Mouse (Mus musculus): ENCODE results near the gene Fank1. TPM values are rescaled to one million over a fixed set of nuclear protein-coding genes. Genes with fewer than 3 reads are reported as not detected.

Gene Fank1
- polyA plus RNA-seq (2012; rRNA removed) (0.04 and 0.05 TPM in 2 replicates), polyA plus RNA-seq (2014; fragmentation: Nextera tagmentation; extraction: Ambion mirVana) (0.11 TPM in 1 of 2 replicates, not detected in the other)

DNA sequence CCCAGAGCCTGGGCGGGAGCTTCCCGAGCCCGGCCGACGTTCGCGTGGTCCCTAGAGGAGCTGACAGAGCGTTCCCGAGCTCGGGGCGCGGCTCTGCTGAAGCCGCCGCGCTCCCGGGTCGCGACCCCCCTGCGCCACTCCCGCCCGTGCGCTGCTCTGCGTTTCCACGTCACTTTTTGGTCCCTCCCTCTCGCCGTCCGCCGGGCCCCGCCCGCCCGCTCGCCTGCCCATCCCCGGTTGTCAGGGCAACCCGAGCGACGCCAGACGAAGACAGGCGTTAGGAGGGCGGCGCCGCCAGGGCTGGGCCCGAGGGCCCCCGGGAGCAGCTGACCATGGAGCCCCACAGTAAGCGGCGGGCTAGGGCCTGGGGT is at the start of gene Fank1:
Gene Fank1 (plus strand): TSS at position 236 of the 371 bp plus-strand sequence.
- DNase-seq (ENCODE audit: low read depth in 3 of 3, low spot score in 3 of 3), result peak; percentile 82 to 83 (median 82)
- peak within 1 kb of the TSS; percentile 78 to 82 for H3K4me3 ChIP-seq (ENCODE audit: insufficient read depth in 1 of 2, low read depth in 2 of 2, low read length in 2 of 2)
- H3K9ac ChIP-seq (replicated peaks), result peak within 1 kb of the TSS; percentile 72
- TF ChIP-seq CTCF (IDR thresholded peaks at IDR 0.05; ENCODE audit: low read depth) (no peak), EP300 (IDR thresholded peaks at IDR 0.05; ENCODE audit: low read depth) (no peak)
- H3K27ac ChIP-seq, result no peak within 1 kb of the TSS
- H3K4me2 ChIP-seq (ENCODE audit: low read depth), result peak within 1 kb of the TSS; percentile 84
- no peaks in the 10 kb centered on the region for H3K9me3 ChIP-seq (ENCODE audit: control insufficient read depth, low read length)
- under 1% methylated on average over 45 of the region's 45 CpGs for WGBS (ENCODE audit: insufficient replicate concordance)
- H3K27me3 ChIP-seq (ENCODE audit: control insufficient read depth, insufficient read depth, low read length), result no peaks in the 10 kb centered on the region
- H3K36me3 ChIP-seq (replicated peaks; ENCODE audit: control insufficient read depth, insufficient read depth, low read depth), result no peaks in the 10 kb centered on the region
- ATAC-seq (ENCODE audit: insufficient read depth), result peak; percentile 97
- peaks cover 12 to 13% of the 10 kb centered on the region in 2 experiments for H3K4me1 ChIP-seq (replicated peaks; ENCODE audit: control insufficient read depth in 2 of 2, insufficient read depth in 2 of 2, low read length in 1 of 2)

DNA sequence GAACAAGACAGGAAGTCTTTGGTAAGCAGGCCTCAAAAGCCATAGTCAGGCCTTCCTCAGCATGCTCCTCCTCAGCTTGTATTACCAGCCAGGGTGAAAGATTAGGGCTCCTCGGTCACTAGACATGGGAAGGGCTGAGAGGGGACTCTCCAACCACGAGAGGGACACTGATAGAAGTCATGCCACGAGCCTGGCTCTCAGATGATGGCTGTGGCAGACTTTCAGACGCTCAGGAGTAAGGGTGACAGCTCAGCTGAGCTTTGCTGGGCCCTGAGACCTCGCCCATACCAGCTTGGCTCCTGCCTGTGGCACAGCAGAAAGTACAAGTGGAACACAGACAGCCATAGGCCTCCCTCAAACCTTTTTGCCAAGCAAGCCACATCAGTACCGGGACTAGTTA is 49.6 kb upstream of the Fank1 start:
- Histone ChIP-seq H3K27me3 (ENCODE audit: control insufficient read depth, insufficient read depth, low read length) (no peaks in the 10 kb centered on the region), H3K4me3 (ENCODE audit: insufficient read depth in 1 of 2, low read depth in 2 of 2, low read length in 2 of 2) (no peak overlapping the region), H3K9ac (replicated peaks) (no peak overlapping the region), H3K27ac (no peak overlapping the region), H3K4me2 (ENCODE audit: low read depth) (no peak overlapping the region), H3K4me1 (replicated peaks; ENCODE audit: control insufficient read depth in 2 of 2, insufficient read depth in 2 of 2, low read length in 1 of 2) (no peaks in the 10 kb centered on the region), H3K36me3 (replicated peaks; ENCODE audit: control insufficient read depth, insufficient read depth, low read depth) (no peaks in the 10 kb centered on the region; the same call in 1 of the 2 replicates), H3K9me3 (ENCODE audit: control insufficient read depth, low read length) (no peaks in the 10 kb centered on the region)
- DNase-seq (ENCODE audit: low read depth in 3 of 3, low spot score in 3 of 3), result no peak
- 0 out of 2 replicates have a peak, but pooled peaks have one; percentile 24 for ATAC-seq (ENCODE audit: insufficient read depth)
- TF ChIP-seq EP300 (IDR thresholded peaks at IDR 0.05; ENCODE audit: low read depth) (no peak), CTCF (IDR thresholded peaks at IDR 0.05; ENCODE audit: low read depth) (no peak)
- WGBS (ENCODE audit: insufficient replicate concordance), result 53% methylated on average over 6 of the region's 6 CpGs

DNA sequence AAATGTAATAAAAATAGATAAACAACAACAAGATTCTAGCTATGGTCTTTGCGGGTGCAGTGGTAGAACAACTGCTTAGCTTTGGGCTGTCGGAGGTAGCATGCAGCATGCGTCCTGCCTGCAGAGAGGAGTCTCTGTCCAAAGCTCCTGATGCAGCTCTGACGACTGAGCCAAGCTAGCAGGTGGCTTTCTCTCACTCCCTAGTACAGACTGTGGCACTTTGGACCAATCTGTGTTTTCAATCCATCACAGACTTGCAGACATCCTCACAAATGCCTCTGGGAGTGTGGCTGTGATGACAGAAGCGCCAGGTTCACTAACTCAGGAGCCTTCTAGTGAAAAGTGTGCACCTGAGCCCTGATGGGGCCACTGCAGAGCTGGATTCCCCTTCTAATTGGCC is 47.3 kb upstream of the Fank1 start:
- ATAC-seq (ENCODE audit: insufficient read depth) (no peak), DNase-seq (ENCODE audit: low read depth in 3 of 3, low spot score in 3 of 3) (no peak)
- TF ChIP-seq CTCF (IDR thresholded peaks at IDR 0.05; ENCODE audit: low read depth) (no peak), EP300 (IDR thresholded peaks at IDR 0.05; ENCODE audit: low read depth) (no peak)
- Histone ChIP-seq H3K4me1 (replicated peaks; ENCODE audit: control insufficient read depth in 2 of 2, insufficient read depth in 2 of 2, low read length in 1 of 2) (no peaks in the 10 kb centered on the region), H3K4me2 (ENCODE audit: low read depth) (no peak overlapping the region), H3K27ac (no peak overlapping the region), H3K9ac (replicated peaks) (no peak overlapping the region), H3K4me3 (ENCODE audit: insufficient read depth in 1 of 2, low read depth in 2 of 2, low read length in 2 of 2) (no peak overlapping the region), H3K27me3 (ENCODE audit: control insufficient read depth, insufficient read depth, low read length) (no peaks in the 10 kb centered on the region), H3K36me3 (replicated peaks; ENCODE audit: control insufficient read depth, insufficient read depth, low read depth) (no peaks in the 10 kb centered on the region; the same call in 1 of the 2 replicates), H3K9me3 (ENCODE audit: control insufficient read depth, low read length) (no peaks in the 10 kb centered on the region)
- 71% methylated on average over 5 of the region's 5 CpGs for WGBS (ENCODE audit: insufficient replicate concordance)

DNA sequence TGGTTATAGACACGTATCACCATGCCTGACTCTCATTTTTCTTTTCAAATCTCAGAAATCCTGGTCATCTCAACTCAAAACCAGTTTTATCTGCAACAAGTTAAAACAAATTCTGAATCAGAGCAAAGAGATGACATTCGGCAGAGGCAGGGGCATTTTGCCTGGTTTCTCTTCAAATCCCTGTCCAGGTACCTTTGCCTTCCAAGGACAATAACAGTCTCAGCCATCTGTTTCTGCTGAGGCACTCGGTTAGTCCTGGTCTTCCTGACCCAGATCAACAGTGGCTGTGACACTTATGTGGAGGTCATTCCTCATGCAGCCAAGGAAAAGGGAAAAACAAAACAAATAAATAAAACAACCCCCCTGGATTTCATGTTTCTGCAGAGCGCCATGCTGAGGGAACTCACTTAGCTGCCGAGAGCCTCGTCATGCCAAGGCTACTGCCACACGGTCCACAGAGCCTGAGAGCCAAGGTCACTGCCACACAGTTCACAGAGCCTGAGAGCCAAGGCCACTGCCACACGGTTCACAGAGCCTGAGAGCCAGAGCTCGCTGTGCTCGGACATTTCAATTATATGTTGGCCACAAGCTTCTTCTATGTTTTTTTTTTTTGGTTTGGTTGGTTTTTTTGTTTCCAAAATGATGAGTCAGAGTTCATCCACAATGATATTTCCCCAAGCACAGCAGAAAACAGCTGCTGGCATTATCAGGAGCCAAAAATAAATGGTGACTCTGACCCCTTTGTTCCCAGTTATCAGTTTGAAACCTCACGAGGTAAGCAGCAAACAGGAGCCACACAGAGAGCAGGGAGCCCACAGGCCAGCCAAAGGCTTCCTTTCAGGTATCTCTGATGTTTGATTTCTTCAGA is 46.1 kb upstream of the Fank1 start:
- Histone ChIP-seq H3K9me3 (ENCODE audit: control insufficient read depth, low read length) (no peaks in the 10 kb centered on the region), H3K27me3 (ENCODE audit: control insufficient read depth, insufficient read depth, low read length) (no peaks in the 10 kb centered on the region), H3K4me1 (replicated peaks; ENCODE audit: control insufficient read depth in 2 of 2, insufficient read depth in 2 of 2, low read length in 1 of 2) (no peaks in the 10 kb centered on the region), H3K4me2 (ENCODE audit: low read depth) (no peak overlapping the region), H3K9ac (replicated peaks) (no peak overlapping the region), H3K36me3 (replicated peaks; ENCODE audit: control insufficient read depth, insufficient read depth, low read depth) (no peaks in the 10 kb centered on the region; the same call in 1 of the 2 replicates), H3K4me3 (ENCODE audit: insufficient read depth in 1 of 2, low read depth in 2 of 2, low read length in 2 of 2) (no peak overlapping the region), H3K27ac (no peak overlapping the region)
- DNase-seq (ENCODE audit: low read depth in 3 of 3, low spot score in 3 of 3) (no peak), ATAC-seq (ENCODE audit: insufficient read depth) (no peak)
- TF ChIP-seq CTCF (IDR thresholded peaks at IDR 0.05; ENCODE audit: low read depth) (no peak), EP300 (IDR thresholded peaks at IDR 0.05; ENCODE audit: low read depth) (no peak)
- WGBS (ENCODE audit: insufficient replicate concordance), result 64% methylated on average over 11 of the region's 11 CpGs

DNA sequence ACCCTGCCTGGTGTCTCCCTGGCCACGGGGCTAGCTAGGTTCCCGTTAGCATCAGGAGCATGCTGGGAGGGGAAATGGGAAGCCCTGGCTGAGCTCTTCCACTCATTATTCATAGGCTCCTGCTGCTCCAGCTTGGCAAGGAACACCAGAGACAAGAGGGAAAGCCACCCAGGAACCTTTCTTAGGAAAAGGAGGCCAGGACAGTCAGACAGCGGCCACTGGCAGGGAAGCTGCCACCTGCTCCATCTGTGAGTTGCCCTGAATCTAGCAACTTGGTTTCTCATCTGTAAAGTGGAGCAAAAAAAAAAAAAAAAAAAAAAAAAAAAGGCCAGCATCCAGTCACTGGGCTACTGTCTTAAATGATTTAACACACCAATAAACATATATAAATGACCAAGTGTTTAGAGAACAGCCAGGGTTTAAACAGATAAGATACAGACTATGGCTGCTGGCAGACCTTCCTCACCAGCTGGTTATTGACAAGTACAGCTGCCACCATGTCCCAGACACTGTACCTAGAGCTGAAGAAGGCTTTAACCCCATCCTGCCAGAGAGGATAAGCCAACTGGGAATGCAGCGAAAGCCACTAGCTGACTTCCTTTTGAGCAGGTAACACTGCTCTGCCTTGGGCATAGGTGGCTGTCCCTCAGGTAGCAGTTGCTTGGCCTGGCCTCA is 44.6 kb upstream of the Fank1 start:
- no peaks in the 10 kb centered on the region for H3K9me3 ChIP-seq (ENCODE audit: control insufficient read depth, low read length)
- no peaks in the 10 kb centered on the region for H3K4me1 ChIP-seq (replicated peaks; ENCODE audit: control insufficient read depth in 2 of 2, insufficient read depth in 2 of 2, low read length in 1 of 2)
- 74% methylated on average over 4 of the region's 4 CpGs for WGBS (ENCODE audit: insufficient replicate concordance)
- no peak overlapping the region for H3K4me2 ChIP-seq (ENCODE audit: low read depth)
- ATAC-seq (ENCODE audit: insufficient read depth), result no peak
- no peaks in the 10 kb centered on the region for H3K27me3 ChIP-seq (ENCODE audit: control insufficient read depth, insufficient read depth, low read length)
- H3K27ac ChIP-seq, result no peak overlapping the region
- H3K9ac ChIP-seq (replicated peaks), result no peak overlapping the region
- TF ChIP-seq EP300 (IDR thresholded peaks at IDR 0.05; ENCODE audit: low read depth) (no peak), CTCF (IDR thresholded peaks at IDR 0.05; ENCODE audit: low read depth) (no peak)
- DNase-seq (ENCODE audit: low read depth in 3 of 3, low spot score in 3 of 3), result no peak
- no peak overlapping the region for H3K4me3 ChIP-seq (ENCODE audit: insufficient read depth in 1 of 2, low read depth in 2 of 2, low read length in 2 of 2)
- no peaks in the 10 kb centered on the region; the same call in 1 of the 2 replicates for H3K36me3 ChIP-seq (replicated peaks; ENCODE audit: control insufficient read depth, insufficient read depth, low read depth)
